Mouse (Mus musculus) neural tube, postnatal 0 days (tissue): ENCODE data around the gene Vmn1r121. TPM values are rescaled to one million over a fixed set of nuclear protein-coding genes. Genes with fewer than 3 reads are reported as not detected.

Experiments
- polyA plus RNA-seq: library from polyadenylated mRNA; unstranded; fragments of >200 nt; fragmentation: Nextera tagmentation; extraction: Ambion mirVana; gene quantifications from 2 replicates; pipeline ENCODE4 v1.2.1, GENCODE M21; 2015

The Vmn1r121 gene
- not detected in 2 replicates for polyA plus RNA-seq

DNA sequence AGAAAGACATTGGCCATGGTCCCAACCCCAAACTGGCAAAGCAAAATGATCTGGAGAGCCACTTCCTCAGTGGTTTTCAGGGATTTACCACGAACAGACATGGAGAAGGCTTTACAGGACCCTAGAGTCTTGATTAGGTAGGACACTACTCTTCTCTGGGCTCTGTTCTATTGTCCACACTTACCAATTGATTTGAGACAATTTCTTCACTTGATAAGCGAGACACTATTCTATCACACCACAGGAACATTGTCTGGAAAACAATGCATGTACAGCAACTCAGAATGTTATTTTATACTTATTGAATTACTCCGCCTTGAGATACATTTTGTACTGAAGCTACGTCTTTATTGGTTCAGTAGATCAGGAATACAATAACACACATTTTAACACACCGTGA is at the start of gene Vmn1r121:
Gene Vmn1r121 (minus strand): TSS at position 101 of the 400 bp plus-strand sequence.

DNA sequence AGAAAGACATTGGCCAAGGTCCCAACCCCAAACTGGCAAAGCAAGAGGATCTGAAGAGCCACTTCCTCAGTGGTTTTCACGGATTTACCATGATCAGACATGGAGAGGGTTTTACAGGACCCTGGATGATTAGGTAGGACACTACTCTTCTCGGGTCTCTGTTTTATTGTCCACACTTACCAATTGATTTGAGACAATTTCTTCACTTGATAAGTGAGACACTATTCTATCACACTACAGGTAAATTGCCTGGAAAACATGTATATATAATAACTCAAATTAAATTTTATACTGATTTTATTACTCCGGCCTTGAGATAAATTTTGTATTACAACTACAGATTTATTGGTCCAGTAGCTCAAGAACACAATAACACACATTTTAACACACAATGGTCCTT is 35.7 kb upstream of the Vmn1r121 start, which contains the start of gene Vmn1r122:
Gene Vmn1r122 (minus strand): TSS at position 101 of the 400 bp plus-strand sequence.

DNA sequence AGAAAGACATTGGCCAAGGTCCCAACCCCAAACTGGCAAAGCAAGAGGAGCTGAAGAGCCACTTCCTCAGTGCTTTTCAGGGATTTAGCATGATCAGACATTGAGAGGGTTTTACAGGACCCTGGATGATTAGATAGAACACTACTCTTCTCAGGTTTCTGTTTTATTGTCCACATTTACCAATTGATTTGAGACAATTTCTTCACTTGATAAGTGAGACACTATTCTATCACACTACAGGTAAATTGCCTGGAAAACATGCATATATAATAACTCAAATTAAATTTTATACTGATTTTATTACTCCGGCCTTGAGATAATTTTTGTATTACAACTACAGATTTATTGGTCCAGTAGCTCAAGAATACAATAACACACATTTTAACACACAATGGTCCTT is 44.6 kb downstream of the Vmn1r121 start, which contains the start of gene Vmn1r120:
Gene Vmn1r120 (minus strand): TSS at position 101 of the 400 bp plus-strand sequence.

Other genes with a start within 250 kb of the Vmn1r121 start
- not detected in 2 replicates for gene Vmn1r116, start 226.3 kb downstream of the Vmn1r121 start, polyA plus RNA-seq
- not detected in 2 replicates for gene Vmn1r117, start 214.4 kb downstream of the Vmn1r121 start, polyA plus RNA-seq
- gene Vmn1r118, start 186.2 kb downstream of the Vmn1r121 start, polyA plus RNA-seq, result not detected in 2 replicates
- not detected in 2 replicates for gene Vmn1r119, start 86.1 kb downstream of the Vmn1r121 start, polyA plus RNA-seq
- gene Vmn1r120, start 44.7 kb downstream of the Vmn1r121 start, polyA plus RNA-seq, result not detected in 2 replicates
- not detected in 2 replicates for gene Vmn1r122, start 35.6 kb upstream of the Vmn1r121 start, polyA plus RNA-seq
- gene Vmn1r123, start 63.7 kb upstream of the Vmn1r121 start, polyA plus RNA-seq, result not detected in 2 replicates
- not detected in 2 replicates for gene Gm5157, start 91.9 kb upstream of the Vmn1r121 start, polyA plus RNA-seq
- not detected in 2 replicates for gene Vmn1r124, start 162.1 kb upstream of the Vmn1r121 start, polyA plus RNA-seq
- not detected in 2 replicates for gene Vmn1r125, start 173.7 kb upstream of the Vmn1r121 start, polyA plus RNA-seq
- gene Vmn1r126, start 203.0 kb upstream of the Vmn1r121 start, polyA plus RNA-seq, result not detected in 2 replicates
- not detected in 2 replicates for gene Vmn1r127, start 221.3 kb upstream of the Vmn1r121 start, polyA plus RNA-seq